Mouse (Mus musculus): ENCODE measurements around the gene Psg19. TPM values are rescaled to one million over a fixed set of nuclear protein-coding genes. Genes with fewer than 3 reads are reported as not detected.
A peak's percentile ranks its signal among the peaks of the same experiment; 100 is the strongest.
"Not testable (repeated sequence)": the region's sequence is repeated elsewhere in the genome, so short reads cannot be mapped to it uniquely, and the experiment has no call there.

Psg19 gene
- total and polyA plus RNA-seq, 3 experiments, result not detected

DNA sequence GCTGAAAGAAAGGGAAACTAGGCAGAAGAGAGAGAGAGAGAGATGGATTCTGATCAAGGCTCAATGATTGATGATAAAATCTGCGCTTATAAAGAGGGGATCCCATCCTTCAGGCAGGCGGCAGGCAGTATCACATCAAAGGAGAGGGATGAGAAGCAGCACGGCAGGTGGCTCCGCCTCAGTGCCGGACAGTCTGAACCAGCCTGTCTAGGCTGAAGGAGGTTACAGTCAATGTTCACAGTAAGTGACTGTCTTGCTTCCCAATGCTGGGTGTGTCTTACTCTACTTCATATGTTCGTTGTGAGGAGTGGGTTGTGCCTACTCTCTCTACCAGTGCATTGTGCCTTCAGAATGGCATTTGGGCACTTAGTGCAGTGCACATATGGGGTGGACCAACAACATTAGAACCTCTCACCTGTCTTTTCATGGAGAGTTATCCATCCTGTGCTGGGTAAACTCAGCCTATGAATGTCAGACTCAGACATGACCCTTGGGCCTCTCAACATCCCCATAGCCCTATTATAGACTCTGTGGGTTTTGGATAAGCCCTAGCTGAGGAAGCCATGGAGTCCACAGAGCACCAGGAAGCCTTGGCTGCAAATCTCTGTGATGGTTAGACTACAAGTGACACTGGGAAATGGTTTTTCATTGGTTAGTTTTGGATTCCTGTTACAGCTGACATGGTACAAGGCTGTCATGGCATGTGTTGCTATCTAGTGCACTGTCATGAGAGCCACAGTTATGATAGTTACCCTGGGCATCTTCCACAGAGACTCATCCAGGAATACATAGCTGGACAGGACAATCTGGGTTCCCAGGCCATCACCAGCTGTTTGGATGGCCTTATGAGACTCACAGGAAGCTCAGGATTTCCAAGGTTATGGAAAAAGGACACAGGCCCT is 49.1 kb downstream of the Psg19 start:
- no peak overlapping the region for H3K9ac ChIP-seq (ENCODE audit: low read depth, low read length)
- no peak overlapping the region for H3K27ac ChIP-seq
- intact Hi-C loops (cut with DNase I), result loop anchor here (2.0 kb wide), 1 partner anchor 32 kb away; no protein-coding TSS in a partner anchor
- no peaks in the 10 kb centered on the region for H3K79me2 ChIP-seq (replicated peaks; ENCODE audit: control insufficient read depth, insufficient read depth, low read length)
- H3K4me3 ChIP-seq, result no peak overlapping the region
- TF ChIP-seq EP300 (IDR thresholded peaks at IDR 0.05; ENCODE audit: insufficient read depth, low read depth, low read length), result no peak
- DNase-seq, result no peak
- no peaks in the 10 kb centered on the region for H3K36me3 ChIP-seq (ENCODE audit: control insufficient read depth, insufficient read depth, low read length)
- whole genome bisulfite sequencing, result 55% methylated on average over 6 of the region's 6 CpGs
- H3K27me3 ChIP-seq (ENCODE audit: control insufficient read depth, insufficient read depth, low read length), result peaks cover 2% of the 10 kb centered on the region; the same call in 1 of the 2 replicates
- H3K4me1 ChIP-seq (ENCODE audit: control insufficient read depth, insufficient read depth, low read length), result peaks cover 1% of the 10 kb centered on the region; the same call in 1 of the 2 replicates

DNA sequence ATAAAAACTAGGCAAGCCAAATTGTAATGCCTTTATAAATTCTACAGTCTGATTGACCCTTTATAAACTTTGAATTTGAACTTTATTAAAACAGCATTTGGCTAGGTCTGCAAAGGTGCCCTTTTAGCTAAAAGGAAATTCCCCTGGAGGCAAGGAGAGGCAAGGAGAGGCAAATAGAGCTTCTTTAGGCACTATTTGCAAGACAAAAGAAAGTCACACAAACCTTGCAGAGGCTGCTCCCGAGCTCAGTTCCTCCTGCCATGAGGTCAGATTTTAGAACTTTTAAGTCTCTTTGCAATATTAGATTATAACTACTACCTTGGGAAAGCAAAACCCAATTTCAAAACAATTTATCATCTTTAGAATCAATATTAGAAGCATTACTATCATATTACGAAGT is 50.9 kb downstream of the Psg19 start:
- H3K9ac ChIP-seq (ENCODE audit: low read depth, low read length); DNase-seq; H3K27me3 ChIP-seq (ENCODE audit: control insufficient read depth, insufficient read depth, low read length); H3K27ac ChIP-seq; H3K4me1 ChIP-seq (ENCODE audit: control insufficient read depth, insufficient read depth, low read length); H3K79me2 ChIP-seq (replicated peaks; ENCODE audit: control insufficient read depth, insufficient read depth, low read length); H3K4me3 ChIP-seq; H3K36me3 ChIP-seq (ENCODE audit: control insufficient read depth, insufficient read depth, low read length); intact Hi-C loops (cut with DNase I): not testable (repeated sequence)
- 84% methylated on average over 2 of the region's 2 CpGs for WGBS

DNA sequence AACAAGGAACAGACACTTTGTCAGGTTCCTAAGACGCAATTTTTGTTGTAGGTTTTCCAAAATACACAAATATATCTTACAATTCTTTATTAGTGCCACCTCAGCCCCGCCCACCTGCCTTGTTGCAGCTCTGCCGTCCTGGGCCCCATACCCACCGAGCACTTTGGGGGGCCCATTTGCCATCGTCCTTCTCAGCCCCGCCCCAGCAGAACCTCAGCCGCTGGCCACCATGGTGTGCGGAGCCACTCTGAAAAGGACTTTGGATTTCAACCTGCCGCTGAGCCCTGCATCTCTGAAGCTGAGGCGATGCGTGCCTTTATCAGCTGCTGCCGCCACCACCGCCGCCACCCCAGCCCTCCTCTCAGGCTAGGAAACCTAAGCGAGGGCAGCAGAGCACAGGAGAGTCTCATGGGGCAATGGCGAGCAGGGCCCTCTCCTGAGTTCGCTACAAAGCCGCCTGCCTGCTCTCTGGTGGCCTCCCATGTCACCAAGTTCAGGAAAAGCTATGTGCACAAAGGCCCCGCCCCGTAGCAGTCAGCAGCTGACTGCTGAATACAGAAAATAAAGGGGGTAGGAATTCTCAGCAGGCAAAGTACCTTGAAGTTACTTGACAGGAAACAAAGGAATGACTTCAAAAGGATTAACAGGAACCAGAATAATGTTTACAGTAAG is 52.0 kb downstream of the Psg19 start:
- TF ChIP-seq EP300 (IDR thresholded peaks at IDR 0.05; ENCODE audit: insufficient read depth, low read depth, low read length) (no peak), CTCF (IDR thresholded peaks at IDR 0.05) (no peak)
- intact Hi-C loops (cut with DNase I), result no loop called here
- no peaks in the 10 kb centered on the region for H3K36me3 ChIP-seq (ENCODE audit: control insufficient read depth, insufficient read depth, low read length)
- peak overlapping the region; percentile 76 for H3K9ac ChIP-seq (ENCODE audit: low read depth, low read length)
- peak in 1 of 2 experiments; percentile 22 for DNase-seq
- H3K27ac ChIP-seq, result no peak overlapping the region
- 15% methylated on average over 20 of the region's 20 CpGs for WGBS
- H3K27me3 ChIP-seq (ENCODE audit: control insufficient read depth, insufficient read depth, low read length), result peaks cover 2% of the 10 kb centered on the region; the same call in 1 of the 2 replicates
- peaks cover 1% of the 10 kb centered on the region; the same call in 1 of the 2 replicates for H3K4me1 ChIP-seq (ENCODE audit: control insufficient read depth, insufficient read depth, low read length)
- no peaks in the 10 kb centered on the region for H3K79me2 ChIP-seq (replicated peaks; ENCODE audit: control insufficient read depth, insufficient read depth, low read length)
- no peak overlapping the region for H3K4me3 ChIP-seq

Other genes with a start within 250 kb of the Psg19 start
- not detected for gene Psg27, start 231.2 kb downstream of the Psg19 start, total RNA-seq (2021)
- not detected in 2 replicates for gene Psg27, start 231.2 kb downstream of the Psg19 start, polyA plus RNA-seq (2012; rRNA removed)
- gene Psg23, start 182.0 kb downstream of the Psg19 start, total RNA-seq (2021), result not detected
- gene Psg23, start 182.0 kb downstream of the Psg19 start, polyA plus RNA-seq (2012; rRNA removed), result not detected in 2 replicates
- gene Psg21, start 141.8 kb downstream of the Psg19 start, total RNA-seq (2021), result not detected
- not detected in 2 replicates for gene Psg21, start 141.8 kb downstream of the Psg19 start, polyA plus RNA-seq (2012; rRNA removed)
- gene Psg20, start 112.3 kb downstream of the Psg19 start, total RNA-seq (2021), result not detected
- not detected in 2 replicates for gene Psg20, start 112.3 kb downstream of the Psg19 start, polyA plus RNA-seq (2012; rRNA removed)
- not detected for gene Psg22, start 80.4 kb downstream of the Psg19 start, total RNA-seq (2021)
- gene Psg22, start 80.4 kb downstream of the Psg19 start, polyA plus RNA-seq (2012; rRNA removed), result not detected in 2 replicates
- not detected for gene Psg17, start 23.1 kb upstream of the Psg19 start, total RNA-seq (2021)
- 0.04 and 0.06 TPM in 2 replicates for gene Psg17, start 23.1 kb upstream of the Psg19 start, polyA plus RNA-seq (2012; rRNA removed)
- 1 to 10 TPM; 7.2 to 8.0 TPM for gene Mill2, start 41.4 kb upstream of the Psg19 start, total RNA-seq (2021)
- 5.2 and 9.1 TPM in 2 replicates for gene Mill2, start 41.4 kb upstream of the Psg19 start, polyA plus RNA-seq (2012; rRNA removed)
- gene Pglyrp1, start 72.8 kb upstream of the Psg19 start, total RNA-seq (2021), result 1 to 10 TPM; 1.3 to 2.2 TPM
- gene Pglyrp1, start 72.8 kb upstream of the Psg19 start, polyA plus RNA-seq (2012; rRNA removed), result 2.3 and 12.7 TPM in 2 replicates
- gene Ccdc61, start 111.9 kb upstream of the Psg19 start, total RNA-seq (2021), result 1 to 10 TPM; 6.6 to 9.6 TPM
- 11.3 and 12.5 TPM in 2 replicates for gene Ccdc61, start 111.9 kb upstream of the Psg19 start, polyA plus RNA-seq (2012; rRNA removed)
- 1 to 10 TPM; 4.3 to 5.1 TPM for gene Nova2, start 127.4 kb upstream of the Psg19 start, total RNA-seq (2021)
- 1.5 and 1.7 TPM in 2 replicates for gene Nova2, start 127.4 kb upstream of the Psg19 start, polyA plus RNA-seq (2012; rRNA removed)
- gene Nanos2, start 188.9 kb upstream of the Psg19 start, total RNA-seq (2021), result not detected
- gene Nanos2, start 188.9 kb upstream of the Psg19 start, polyA plus RNA-seq (2012; rRNA removed), result 0.08 TPM in 1 of 2 replicates, not detected in the other
- 1 to 10 TPM; 3.5 to 3.9 TPM for gene Mypop, start 192.7 kb upstream of the Psg19 start, total RNA-seq (2021)
- 3.4 and 4.0 TPM in 2 replicates for gene Mypop, start 192.7 kb upstream of the Psg19 start, polyA plus RNA-seq (2012; rRNA removed)
- 10 to 100 TPM; 22.5 to 24.5 TPM for gene Irf2bp1, start 205.5 kb upstream of the Psg19 start, total RNA-seq (2021)
- gene Irf2bp1, start 205.5 kb upstream of the Psg19 start, polyA plus RNA-seq (2012; rRNA removed), result 12.7 and 15.1 TPM in 2 replicates
- not detected for gene Foxa3, start 225.0 kb upstream of the Psg19 start, total RNA-seq (2021)
- 0.06 TPM in 1 of 2 replicates, not detected in the other for gene Foxa3, start 225.0 kb upstream of the Psg19 start, polyA plus RNA-seq (2012; rRNA removed)
- 10 to 100 TPM; 93.2 to 99.4 TPM for gene Sympk, start 225.9 kb upstream of the Psg19 start, total RNA-seq (2021)
- 54.9 and 61.3 TPM in 2 replicates for gene Sympk, start 225.9 kb upstream of the Psg19 start, polyA plus RNA-seq (2012; rRNA removed)